Comparison of ENCODE assay signal across 10 mouse cellular contexts in genomic region chr16:96144748-96145109, GRCm38 (mm10). TPM values are rescaled to one million over a fixed set of nuclear protein-coding genes. Genes with fewer than 3 reads are reported as not detected.
A peak's percentile ranks its signal among the peaks of the same experiment; 100 is the strongest.
DNase-seq lines count a peak whose midpoint lies in the region; ATAC-seq and TF ChIP-seq lines count a peak whose summit lies in the region.
"Not testable (repeated sequence)": the region's sequence is repeated elsewhere in the genome, so short reads cannot be mapped to it uniquely, and the experiment has no call there.
"Had no signal": no experiment of that assay in that cellular context is flagged by ENCODE, and none has a peak within 500 bp of the region (broad histone marks: within the 10 kb centered on the region; RNA-seq: fewer than 3 reads in every experiment).

No protein-coding gene starts in this region.

- H3K36me3 ChIP-seq in embryonic facial prominence, embryonic 10.5 days (replicated peaks); forebrain, embryonic 14.5 days (ENCODE audit: control insufficient read depth, insufficient read depth, low read length); heart, embryonic 15.5 days; liver, embryonic 16.5 days (ENCODE audit: control insufficient read depth, insufficient read depth); midbrain, embryonic 14.5 days (ENCODE audit: control insufficient read depth, insufficient read depth, low read length); stomach, embryonic 15.5 days: not testable (repeated sequence)

- ATAC-seq in forebrain, embryonic 14.5 days: peak; percentile 37
- not testable (repeated sequence) for ATAC-seq in heart, embryonic 15.5 days (replicated peaks; ENCODE audit: insufficient number of reproducible peaks, insufficient read depth, low FRiP score, low read depth)
- peak; percentile 5; the same call in 1 of the 2 replicates for ATAC-seq in liver, embryonic 16.5 days (ENCODE audit: low read depth)
- peak; percentile 51 for ATAC-seq in midbrain, embryonic 14.5 days (ENCODE audit: low FRiP score, low TSS enrichment)
- ATAC-seq in stomach, embryonic 15.5 days (ENCODE audit: insufficient read depth, low FRiP score, low read depth): peak; percentile 15; the same call in 1 of the 2 replicates

- not testable (repeated sequence) for H3K27ac ChIP-seq in embryonic facial prominence, embryonic 10.5 days (replicated peaks); forebrain, embryonic 14.5 days (ENCODE audit: low read depth, low read length); heart, embryonic 15.5 days; left cerebral cortex, adult 2 months; liver, embryonic 16.5 days (ENCODE audit: low read length); midbrain, embryonic 14.5 days (replicated peaks; ENCODE audit: low read depth, low read length); stomach, embryonic 15.5 days

- not testable (repeated sequence) for H3K27me3 ChIP-seq in embryonic facial prominence, embryonic 10.5 days (replicated peaks; ENCODE audit: low read depth, poor library complexity, severe bottlenecking); forebrain, embryonic 14.5 days (replicated peaks; ENCODE audit: control insufficient read depth, insufficient read depth, low read length); heart, embryonic 15.5 days; liver, embryonic 16.5 days (ENCODE audit: control insufficient read depth, insufficient read depth, low read depth, low read length); midbrain, embryonic 14.5 days (ENCODE audit: control insufficient read depth, insufficient read depth, low read length); stomach, embryonic 15.5 days (replicated peaks)

- intact Hi-C loops in left cerebral cortex, adult 2 months (cut with DNase I): loop anchor here (2.0 to 5.0 kb wide), 4 partner anchors 16 to 198 kb away; partner anchors contain the start of gene Brwd1

- 0 out of 2 replicates have a peak overlapping the region, but pooled peaks have one; percentile 16 for H3K4me2 ChIP-seq in forebrain, embryonic 14.5 days (ENCODE audit: low read length)
- H3K4me2 ChIP-seq in heart, embryonic 15.5 days: peak overlapping the region; percentile 90
- H3K4me2 ChIP-seq in liver, embryonic 16.5 days (ENCODE audit: low read depth, low read length): peak overlapping the region; percentile 96; the same call in 1 of the 2 replicates
- peak overlapping the region; percentile 29 for H3K4me2 ChIP-seq in midbrain, embryonic 14.5 days (ENCODE audit: low read length)
- peak overlapping the region; percentile 80; the same call in 1 of the 2 replicates for H3K4me2 ChIP-seq in stomach, embryonic 15.5 days

- H3K9ac ChIP-seq in forebrain, embryonic 14.5 days (ENCODE audit: low read length); heart, embryonic 15.5 days; liver, embryonic 16.5 days (ENCODE audit: low read depth, low read length); midbrain, embryonic 14.5 days (replicated peaks; ENCODE audit: low read length); stomach, embryonic 15.5 days: not testable (repeated sequence)

- TF ChIP-seq CTCF in left cerebral cortex, adult 2 months (IDR thresholded peaks at IDR 0.05): not testable (repeated sequence)

- not testable (repeated sequence) for H3K9me3 ChIP-seq in embryonic facial prominence, embryonic 10.5 days; forebrain, embryonic 14.5 days (replicated peaks; ENCODE audit: control insufficient read depth, low read length); heart, embryonic 15.5 days (replicated peaks); liver, embryonic 16.5 days (replicated peaks; ENCODE audit: control insufficient read depth, low read length); midbrain, embryonic 14.5 days (ENCODE audit: control insufficient read depth, low read length); stomach, embryonic 15.5 days

- H3K4me1 ChIP-seq in embryonic facial prominence, embryonic 10.5 days: peaks cover 19% of the 10 kb centered on the region
- H3K4me1 ChIP-seq in forebrain, embryonic 14.5 days (ENCODE audit: control insufficient read depth, insufficient read depth, low read length); liver, embryonic 16.5 days (ENCODE audit: control insufficient read depth, low read depth, low read length); midbrain, embryonic 14.5 days (ENCODE audit: control insufficient read depth, insufficient read depth, low read length): not testable (repeated sequence)
- peaks cover 37% of the 10 kb centered on the region for H3K4me1 ChIP-seq in heart, embryonic 15.5 days (replicated peaks)
- peaks cover 16% of the 10 kb centered on the region for H3K4me1 ChIP-seq in stomach, embryonic 15.5 days

- H3K4me3 ChIP-seq in embryonic facial prominence, embryonic 10.5 days: peak overlapping the region; percentile 83
- not testable (repeated sequence) for H3K4me3 ChIP-seq in forebrain, embryonic 14.5 days (ENCODE audit: low read depth, low read length)
- H3K4me3 ChIP-seq in heart, embryonic 15.5 days: peak overlapping the region; percentile 93
- peak overlapping the region; percentile 64 for H3K4me3 ChIP-seq in left cerebral cortex, adult 2 months
- peak overlapping the region; percentile 75 for H3K4me3 ChIP-seq in liver, embryonic 16.5 days (ENCODE audit: low read depth, low read length)
- peak overlapping the region; percentile 69 for H3K4me3 ChIP-seq in midbrain, embryonic 14.5 days (replicated peaks; ENCODE audit: low read depth, low read length)
- H3K4me3 ChIP-seq in stomach, embryonic 15.5 days (replicated peaks): peak overlapping the region; percentile 65

- WGBS in embryonic facial prominence, embryonic 10.5 days: 28% methylated on average over 6 of the region's 6 CpGs
- 33% methylated on average over 6 of the region's 6 CpGs for WGBS in forebrain, embryonic 14.5 days
- WGBS in heart, embryonic 15.5 days: 25% methylated on average over 6 of the region's 6 CpGs
- WGBS in liver, embryonic 16.5 days (ENCODE audit: insufficient replicate concordance): 22% methylated on average over 6 of the region's 6 CpGs
- 30% methylated on average over 6 of the region's 6 CpGs for WGBS in midbrain, embryonic 14.5 days
- 25% methylated on average over 6 of the region's 6 CpGs for WGBS in stomach, embryonic 15.5 days

- DNase-seq in embryonic facial prominence, embryonic 10.5 days (ENCODE audit: low spot score); forebrain, embryonic 14.5 days (ENCODE audit: low spot score); left cerebral cortex, adult 2 months (ENCODE audit: extremely low spot score in 1 of 2, low spot score in 2 of 2); midbrain, embryonic 14.5 days: not testable (repeated sequence)
- peak; percentile 26 for DNase-seq in induced T-regulatory cell, adult 2 months (ENCODE audit: low read depth)

RNA-seq across cellular contexts. Expression of gene Wrb, which starts 0.5 kb away (rescaled TPM):
- polyA plus RNA-seq in embryonic facial prominence, embryonic 10.5 days (2016; fragmentation: Nextera tagmentation; extraction: Ambion mirVana): 86.2 and 94.3 TPM in 2 replicates
- polyA plus RNA-seq in forebrain, embryonic 14.5 days (2014; fragmentation: Nextera tagmentation; extraction: Ambion mirVana): 188 and 204 TPM in 2 replicates
- 49.2 and 52.8 TPM in 2 replicates for polyA plus RNA-seq in heart, embryonic 15.5 days (2015; fragmentation: Nextera tagmentation; extraction: Ambion mirVana)
- 10 to 100 TPM; 68.4 to 72.4 TPM for total RNA-seq in left cerebral cortex, adult 2 months (2021)
- 9.0 TPM in 2 replicates for polyA plus RNA-seq in liver, embryonic 16.5 days (2015; fragmentation: Nextera tagmentation; extraction: Ambion mirVana)
- polyA plus RNA-seq in midbrain, embryonic 14.5 days (2014; fragmentation: Nextera tagmentation; extraction: Ambion mirVana): 229 and 232 TPM in 2 replicates
- polyA plus RNA-seq in stomach, embryonic 15.5 days (2015; fragmentation: Nextera tagmentation; extraction: Ambion mirVana): 60.0 and 65.5 TPM in 2 replicates

RNA-seq across cellular contexts. Expression of gene Hmgn1, which starts 17.2 kb away (rescaled TPM):
- polyA plus RNA-seq in embryonic facial prominence, embryonic 10.5 days (2016; fragmentation: Nextera tagmentation; extraction: Ambion mirVana): 895 and 901 TPM in 2 replicates
- 520 and 536 TPM in 2 replicates for polyA plus RNA-seq in forebrain, embryonic 14.5 days (2014; fragmentation: Nextera tagmentation; extraction: Ambion mirVana)
- 289 and 315 TPM in 2 replicates for polyA plus RNA-seq in heart, embryonic 15.5 days (2015; fragmentation: Nextera tagmentation; extraction: Ambion mirVana)
- total RNA-seq in left cerebral cortex, adult 2 months (2021): 10 to 100 TPM; 49.5 to 61.2 TPM
- 89.0 and 109 TPM in 2 replicates for polyA plus RNA-seq in liver, embryonic 16.5 days (2015; fragmentation: Nextera tagmentation; extraction: Ambion mirVana)
- 371 and 462 TPM in 2 replicates for polyA plus RNA-seq in midbrain, embryonic 14.5 days (2014; fragmentation: Nextera tagmentation; extraction: Ambion mirVana)
- 476 and 575 TPM in 2 replicates for polyA plus RNA-seq in stomach, embryonic 15.5 days (2015; fragmentation: Nextera tagmentation; extraction: Ambion mirVana)

RNA-seq across cellular contexts. Expression of gene Lca5l, which starts 47.3 kb away (rescaled TPM):
- 0.80 and 0.85 TPM in 2 replicates for polyA plus RNA-seq in embryonic facial prominence, embryonic 10.5 days (2016; fragmentation: Nextera tagmentation; extraction: Ambion mirVana)
- polyA plus RNA-seq in forebrain, embryonic 14.5 days (2014; fragmentation: Nextera tagmentation; extraction: Ambion mirVana): 1.1 and 1.4 TPM in 2 replicates
- 1.2 and 1.5 TPM in 2 replicates for polyA plus RNA-seq in heart, embryonic 15.5 days (2015; fragmentation: Nextera tagmentation; extraction: Ambion mirVana)
- total RNA-seq in left cerebral cortex, adult 2 months (2021): 1 to 10 TPM; 1.4 to 2.1 TPM
- polyA plus RNA-seq in liver, embryonic 16.5 days (2015; fragmentation: Nextera tagmentation; extraction: Ambion mirVana): 0.02 and 0.05 TPM in 2 replicates
- polyA plus RNA-seq in midbrain, embryonic 14.5 days (2014; fragmentation: Nextera tagmentation; extraction: Ambion mirVana): 1.7 and 2.1 TPM in 2 replicates
- 1.4 and 1.5 TPM in 2 replicates for polyA plus RNA-seq in stomach, embryonic 15.5 days (2015; fragmentation: Nextera tagmentation; extraction: Ambion mirVana)
- total RNA-seq: neutrophil, adult 5-6 weeks had no signal

RNA-seq across cellular contexts. Expression of gene Sh3bgr, which starts 55.5 kb away (rescaled TPM):
- polyA plus RNA-seq in embryonic facial prominence, embryonic 10.5 days (2016; fragmentation: Nextera tagmentation; extraction: Ambion mirVana): 1.5 and 1.7 TPM in 2 replicates
- polyA plus RNA-seq in forebrain, embryonic 14.5 days (2014; fragmentation: Nextera tagmentation; extraction: Ambion mirVana): 0.60 and 1.4 TPM in 2 replicates
- polyA plus RNA-seq in heart, embryonic 15.5 days (2015; fragmentation: Nextera tagmentation; extraction: Ambion mirVana): 413 and 595 TPM in 2 replicates
- 1 to 10 TPM; 2.3 to 2.8 TPM for total RNA-seq in left cerebral cortex, adult 2 months (2021)
- polyA plus RNA-seq in liver, embryonic 16.5 days (2015; fragmentation: Nextera tagmentation; extraction: Ambion mirVana): 0.64 and 1.3 TPM in 2 replicates
- 1.6 and 2.1 TPM in 2 replicates for polyA plus RNA-seq in midbrain, embryonic 14.5 days (2014; fragmentation: Nextera tagmentation; extraction: Ambion mirVana)
- polyA plus RNA-seq in stomach, embryonic 15.5 days (2015; fragmentation: Nextera tagmentation; extraction: Ambion mirVana): 29.2 and 35.6 TPM in 2 replicates
- total RNA-seq: megakaryocyte progenitor cell, adult 5-6 weeks; neutrophil, adult 5-6 weeks had no signal

Comparison
In these comparisons a context has a peak if more than half of its experiments do, and no peak if none do; other contexts are left out.
1. H3K4me2 ChIP-seq: peak in every context shown above with its lines; median percentile 96 in liver, embryonic 16.5 days; 90 in heart, embryonic 15.5 days; 80 in stomach, embryonic 15.5 days; 29 in midbrain, embryonic 14.5 days; 16 in forebrain, embryonic 14.5 days.